Mouse (Mus musculus) midbrain, embryonic 16.5 days (tissue): ENCODE measurements at regions not wholly inside any gene's neighbourhood (a gene's known extent, or its start where the extent isn't known, plus 50 kb on each side); places are given as distances from the start of the nearest gene placed in this dataset.

Source experiments
- ATAC-seq: fragments of 200-750 bp; cut with Nextera tagmentation; 2 replicates; pipeline ENCODE4 v1.8.0; 2017; ENCODE audit warnings: moderate TSS enrichment
- H3K27ac ChIP-seq: fragments of 300-500 bp; sonication (generic); 2 replicates; pipeline ENCODE4 v1.5.1; 2014; ENCODE audit warnings: mild to moderate bottlenecking, low read length, mixed read lengths
- H3K27me3 ChIP-seq: fragments of 300-500 bp; sonication (generic); 2 replicates; pipeline ENCODE4 v1.6.1; 2014; ENCODE audit warnings: low read depth, low read length, mixed read lengths; ENCODE audit not compliant: control insufficient read depth, insufficient read depth
- H3K36me3 ChIP-seq: fragments of 300-500 bp; sonication (generic); 2 replicates; pipeline ENCODE4 v1.6.1; 2014; ENCODE audit warnings: mild to moderate bottlenecking, low read length, moderate library complexity, mixed read lengths; ENCODE audit not compliant: control insufficient read depth, insufficient read depth
- H3K4me1 ChIP-seq: fragments of 300-500 bp; sonication (generic); 2 replicates; pipeline ENCODE4 v1.6.1; 2014; ENCODE audit warnings: mild to moderate bottlenecking, low read length, mixed read lengths; ENCODE audit not compliant: control insufficient read depth, insufficient read depth
- H3K4me2 ChIP-seq: fragments of 300-500 bp; sonication (generic); 2 replicates; pipeline ENCODE4 v1.6.1; 2014; ENCODE audit warnings: mild to moderate bottlenecking, low read length, mixed read lengths
- H3K4me3 ChIP-seq: fragments of 300-500 bp; sonication (generic); 2 replicates; pipeline ENCODE4 v1.5.1; 2014; ENCODE audit warnings: low read depth, mild to moderate bottlenecking, low read length, moderate library complexity, mixed read lengths
- H3K9ac ChIP-seq: fragments of 300-500 bp; sonication (generic); 2 replicates; pipeline ENCODE4 v1.6.1; 2014; ENCODE audit warnings: low read depth, low read length, mixed read lengths
- H3K9me3 ChIP-seq: fragments of 300-500 bp; sonication (generic); replicated peaks from 2 replicates; pipeline ENCODE4 v1.6.1; 2014; ENCODE audit warnings: mild to moderate bottlenecking, low read length, mixed read lengths; ENCODE audit not compliant: control insufficient read depth, poor library complexity, severe bottlenecking
- WGBS: fragments of 180-500 bp; shearing (Covaris S2); extraction: QIAGEN DNeasy Blood & Tissue Kit; methylation state at CpG from one replicate; pipeline ENCODE4 v1.1.7; 2014; 5-methylcytosine and 5-hydroxymethylcytosine counted together

DNA sequence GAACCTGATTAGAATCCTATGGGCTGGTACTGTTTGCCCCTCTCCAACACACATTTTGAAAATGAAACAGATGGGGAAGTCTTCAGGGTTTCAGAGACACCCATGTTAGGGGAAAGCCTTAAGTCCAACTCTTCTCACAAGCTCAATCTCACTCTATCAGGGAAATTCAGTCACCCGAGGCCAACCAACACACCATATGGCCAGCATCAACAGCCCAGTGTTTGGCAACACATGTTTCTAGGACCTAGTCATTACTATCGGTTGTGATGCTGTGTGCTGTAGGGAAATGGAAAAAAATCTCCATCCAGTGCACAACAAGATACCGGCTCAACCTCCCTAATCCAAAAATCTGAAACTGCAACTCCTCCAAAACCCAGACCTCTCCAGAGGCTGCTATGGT lies 124.6 kb upstream of the Ly86 start:
- ATAC-seq: no peak
- 81% methylated on average over 3 of the region's 3 CpGs for WGBS
- H3K4me1 ChIP-seq: no peaks in the 10 kb centered on the region
- H3K27me3 ChIP-seq: no peaks in the 10 kb centered on the region
- no peak overlapping the region for H3K9ac ChIP-seq
- H3K9me3 ChIP-seq: no peaks in the 10 kb centered on the region
- H3K4me2 ChIP-seq: no peak overlapping the region
- no peaks in the 10 kb centered on the region for H3K36me3 ChIP-seq
- H3K27ac ChIP-seq: no peak overlapping the region
- no peak overlapping the region for H3K4me3 ChIP-seq

DNA sequence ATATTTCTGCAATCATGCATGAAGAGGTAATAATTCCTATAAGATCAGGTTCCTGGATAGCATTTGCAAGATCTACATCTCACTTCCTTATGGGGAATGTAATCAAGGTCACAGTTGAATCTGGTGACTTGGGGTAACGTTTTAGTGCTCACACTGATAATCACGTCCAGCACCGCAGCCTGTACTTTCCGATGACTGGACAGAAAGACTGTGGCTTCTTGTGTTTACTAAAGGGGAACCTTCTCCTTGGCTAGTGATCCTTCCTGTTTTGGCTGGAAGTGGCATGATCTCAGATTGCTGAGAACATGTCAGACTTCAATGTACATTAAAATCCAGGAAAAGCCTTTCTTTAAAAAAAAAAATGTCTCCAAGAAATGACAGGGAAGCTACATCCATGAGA lies 126.4 kb upstream of the Ly86 start:
- Histone ChIP-seq H3K4me1 (no peaks in the 10 kb centered on the region), H3K9ac (no peak overlapping the region), H3K9me3 (no peaks in the 10 kb centered on the region), H3K27me3 (no peaks in the 10 kb centered on the region), H3K4me2 (no peak overlapping the region), H3K4me3 (no peak overlapping the region), H3K27ac (no peak overlapping the region), H3K36me3 (no peaks in the 10 kb centered on the region)
- no peak for ATAC-seq
- WGBS: 88% methylated on average over 4 of the region's 4 CpGs

DNA sequence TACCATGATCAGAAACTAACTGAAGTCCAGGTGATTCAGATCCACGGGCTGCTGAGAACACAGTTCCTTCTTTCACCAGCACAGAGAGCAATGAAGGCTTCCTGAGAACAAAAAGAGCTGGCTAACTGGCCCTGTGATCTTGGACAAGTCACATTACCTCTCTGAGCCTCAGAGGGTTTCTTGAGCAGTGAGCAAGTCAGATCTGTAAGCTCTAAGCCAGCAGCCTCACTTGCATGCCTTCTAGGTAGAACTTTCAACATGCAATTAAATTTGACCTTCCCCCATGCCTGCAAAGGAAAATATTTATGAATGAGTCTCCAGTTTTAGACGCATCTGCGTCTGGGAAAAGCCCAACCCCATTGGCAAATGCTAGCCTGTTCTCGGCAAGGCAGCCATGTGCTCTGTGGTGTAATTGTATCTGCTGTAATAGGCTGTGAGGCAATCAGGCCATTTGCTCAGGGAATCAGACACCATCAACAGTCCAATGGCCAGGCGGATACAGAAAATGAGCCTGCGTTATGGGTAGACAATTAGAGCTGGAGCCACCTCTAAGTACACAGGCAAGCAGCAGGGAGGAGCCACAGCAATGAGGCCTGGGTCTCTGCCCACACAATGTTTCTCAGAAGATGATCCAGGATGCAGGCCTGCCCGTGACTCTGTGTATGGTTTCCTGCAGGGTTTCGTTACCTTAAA lies 130.3 kb upstream of the Ly86 start:
- ATAC-seq: no peak; the same call in 1 of the 2 replicates
- Histone ChIP-seq H3K9ac (no peak overlapping the region), H3K4me1 (no peaks in the 10 kb centered on the region), H3K27me3 (no peaks in the 10 kb centered on the region), H3K9me3 (no peaks in the 10 kb centered on the region), H3K27ac (0 out of 2 replicates have a peak overlapping the region, but pooled peaks have one; percentile 33), H3K36me3 (no peaks in the 10 kb centered on the region), H3K4me2 (no peak overlapping the region), H3K4me3 (no peak overlapping the region)
- WGBS: 54% methylated on average over 8 of the region's 8 CpGs

DNA sequence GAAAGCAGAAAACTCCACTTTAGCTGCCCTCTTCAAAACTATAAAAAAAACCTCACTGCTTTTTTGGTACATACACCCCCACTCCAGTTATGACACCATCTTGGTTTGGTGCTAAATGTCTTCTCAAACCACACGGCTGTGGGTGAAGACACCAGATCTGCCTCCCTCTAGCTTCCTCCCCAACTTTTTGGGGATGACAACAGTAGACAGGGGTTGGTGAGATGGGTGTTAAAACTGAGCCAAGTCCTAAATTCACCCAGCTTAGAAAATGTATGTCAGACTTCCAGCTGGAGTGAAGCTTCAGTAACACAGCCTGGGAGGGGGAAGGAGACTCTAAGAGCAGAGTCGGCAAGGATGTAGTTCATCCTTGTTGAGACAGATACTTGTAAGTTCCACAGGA lies 147.1 kb upstream of the F13a1 start:
- Histone ChIP-seq H3K36me3 (no peaks in the 10 kb centered on the region), H3K4me1 (no peaks in the 10 kb centered on the region), H3K27ac (no peak overlapping the region), H3K9me3 (no peaks in the 10 kb centered on the region), H3K4me2 (no peak overlapping the region), H3K27me3 (no peaks in the 10 kb centered on the region), H3K9ac (no peak overlapping the region), H3K4me3 (no peak overlapping the region)
- ATAC-seq: no peak
- 87% methylated on average over 2 of the region's 2 CpGs for WGBS

DNA sequence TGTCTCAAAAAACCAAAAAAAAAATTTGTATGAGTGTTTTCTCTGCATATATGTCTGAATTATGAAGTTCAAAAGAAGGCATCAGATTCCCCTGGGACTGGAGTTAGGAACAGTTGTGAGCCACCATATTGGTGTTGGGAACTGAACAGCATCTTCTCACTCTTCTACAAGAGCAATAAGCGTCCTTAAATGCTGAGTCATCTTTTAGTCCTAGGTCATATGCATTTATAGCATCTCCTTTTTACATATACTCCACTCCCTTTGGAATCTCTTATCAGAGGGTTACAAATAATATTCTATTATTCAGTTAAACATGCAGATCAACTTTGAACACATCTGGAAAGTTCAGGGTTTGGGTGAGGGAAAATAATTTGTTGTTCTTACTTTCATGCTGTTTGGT lies 145.8 kb upstream of the F13a1 start:
- Histone ChIP-seq H3K9ac (no peak overlapping the region), H3K36me3 (no peaks in the 10 kb centered on the region), H3K9me3 (no peaks in the 10 kb centered on the region), H3K27me3 (no peaks in the 10 kb centered on the region), H3K27ac (no peak overlapping the region), H3K4me3 (no peak overlapping the region), H3K4me2 (no peak overlapping the region), H3K4me1 (no peaks in the 10 kb centered on the region)
- WGBS: 84% methylated on average over 1 of the region's 1 CpGs
- no peak for ATAC-seq

DNA sequence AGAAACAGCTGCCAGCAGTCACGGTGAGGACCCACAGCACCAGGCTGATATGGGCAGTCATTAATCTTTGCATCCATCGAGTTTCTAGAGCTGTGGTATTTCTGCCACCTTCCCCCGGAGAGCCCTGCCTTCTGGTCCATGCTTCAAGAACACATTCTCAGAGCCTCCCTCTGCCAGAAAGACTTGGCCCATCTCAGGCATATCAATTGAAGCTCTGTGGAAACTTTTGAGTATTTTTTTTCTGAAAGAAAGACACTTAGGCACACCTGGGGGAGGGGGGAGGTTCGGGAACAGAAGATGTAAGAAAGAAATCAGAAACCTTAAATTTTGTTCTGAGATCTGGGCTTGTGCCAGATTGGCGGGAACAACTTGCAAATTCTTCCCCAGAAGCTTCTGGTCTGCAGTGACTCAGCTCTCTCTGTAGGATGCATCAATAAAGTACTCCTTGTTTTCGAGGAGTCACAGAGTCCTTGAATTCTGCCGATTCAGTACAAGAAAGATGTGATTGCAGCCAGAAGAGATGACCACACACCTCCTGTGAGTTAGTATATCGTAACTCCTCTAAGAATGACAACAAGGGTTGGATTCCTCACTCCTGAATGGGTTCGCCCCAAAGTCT lies 131.2 kb upstream of the F13a1 start:
- 84% methylated on average over 9 of the region's 9 CpGs for whole genome bisulfite sequencing

DNA sequence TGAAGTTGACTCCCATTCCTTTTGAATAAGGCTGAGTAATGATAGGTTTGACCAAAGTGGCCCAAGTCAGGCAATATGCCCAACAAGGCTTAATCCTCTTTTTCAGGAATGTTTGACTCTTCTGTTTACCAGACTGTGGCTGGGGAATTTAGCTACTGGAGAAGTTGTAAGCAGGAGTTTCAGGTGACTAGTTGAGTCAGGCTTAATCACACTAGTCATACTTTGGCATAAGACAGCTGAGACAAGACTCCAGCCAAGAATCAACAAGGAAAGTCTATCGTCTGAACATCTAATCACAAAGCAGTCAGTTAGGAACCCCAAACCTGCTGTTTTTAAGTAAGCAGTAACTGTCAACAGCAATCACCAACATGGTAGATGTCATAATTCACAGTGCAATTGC lies 126.5 kb upstream of the F13a1 start:
- H3K27me3 ChIP-seq: no peaks in the 10 kb centered on the region
- H3K4me1 ChIP-seq: no peaks in the 10 kb centered on the region
- H3K9me3 ChIP-seq: no peaks in the 10 kb centered on the region
- no peak overlapping the region for H3K4me3 ChIP-seq
- H3K36me3 ChIP-seq: no peaks in the 10 kb centered on the region
- no peak overlapping the region for H3K27ac ChIP-seq
- no peak for ATAC-seq
- no peak overlapping the region for H3K9ac ChIP-seq
- WGBS: 95% methylated on average over 1 of the region's 1 CpGs
- H3K4me2 ChIP-seq: no peak overlapping the region

More for the DNA sequence above, 131.2 kb upstream of the F13a1 start:
- Histone ChIP-seq H3K36me3 (no peaks in the 10 kb centered on the region), H3K9ac (no peak overlapping the region), H3K27ac (no peak overlapping the region), H3K9me3 (no peaks in the 10 kb centered on the region), H3K27me3 (no peaks in the 10 kb centered on the region), H3K4me2 (no peak overlapping the region), H3K4me3 (no peak overlapping the region), H3K4me1 (no peaks in the 10 kb centered on the region)
- ATAC-seq: no peak

DNA sequence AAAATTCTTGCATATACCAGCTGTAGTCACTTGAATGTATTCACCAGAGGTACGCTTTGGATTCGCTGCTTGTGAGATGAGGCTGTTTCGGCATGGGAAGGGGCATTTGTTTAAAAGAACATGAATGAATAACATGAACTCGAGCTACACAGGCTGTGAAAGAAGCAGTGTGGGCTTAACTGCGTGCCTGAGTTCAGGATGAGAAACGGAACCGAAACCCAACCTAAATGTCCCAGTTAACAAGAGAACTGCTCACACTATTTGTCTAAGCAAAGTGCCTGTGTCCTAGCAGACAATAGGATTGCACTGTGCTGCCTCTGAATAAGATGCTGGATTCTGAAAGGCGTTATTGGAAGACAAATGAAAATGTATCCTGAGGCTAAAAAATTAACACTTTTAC lies 126.0 kb upstream of the F13a1 start:
- no peaks in the 10 kb centered on the region for H3K27me3 ChIP-seq
- H3K4me1 ChIP-seq: no peaks in the 10 kb centered on the region
- ATAC-seq: no peak
- no peak overlapping the region for H3K9ac ChIP-seq
- 86% methylated on average over 8 of the region's 8 CpGs for WGBS
- H3K4me2 ChIP-seq: no peak overlapping the region
- no peak overlapping the region for H3K27ac ChIP-seq
- H3K4me3 ChIP-seq: no peak overlapping the region
- H3K36me3 ChIP-seq: no peaks in the 10 kb centered on the region
- no peaks in the 10 kb centered on the region for H3K9me3 ChIP-seq

DNA sequence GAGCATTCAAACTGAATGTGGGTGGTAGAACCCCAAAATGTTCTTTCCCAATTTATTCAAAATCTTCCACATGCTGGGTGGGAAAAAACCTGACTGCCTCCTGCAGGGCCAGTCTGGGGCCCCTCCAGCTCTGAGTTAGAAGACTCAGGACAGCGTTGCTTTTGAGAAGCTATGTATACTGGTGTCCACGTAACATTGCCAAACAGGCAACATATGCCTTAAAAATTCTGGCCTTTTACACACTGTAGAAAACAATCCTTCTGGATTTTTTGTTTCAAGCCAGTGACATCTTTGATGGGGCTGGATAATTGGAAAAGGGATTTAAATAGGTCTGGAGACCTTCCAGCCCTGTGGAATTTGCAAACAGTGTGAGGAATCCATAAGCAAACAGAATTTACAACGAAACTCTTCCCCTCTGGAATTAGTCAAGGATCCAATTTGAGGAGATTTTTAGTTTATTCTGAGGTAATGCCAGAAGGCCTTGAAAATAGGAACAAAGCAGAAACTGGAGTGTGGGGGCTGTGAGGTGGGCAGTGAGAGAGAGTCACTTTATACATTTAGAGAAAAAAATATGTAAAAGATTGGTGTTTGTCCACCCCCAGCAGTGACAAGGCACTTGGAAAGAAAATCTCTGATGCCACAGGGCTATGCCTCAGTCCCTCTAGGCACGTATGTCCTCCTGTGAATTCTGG lies 108.9 kb upstream of the F13a1 start:
- no peak for ATAC-seq
- H3K4me2 ChIP-seq: no peak overlapping the region
- 64% methylated on average over 4 of the region's 4 CpGs for WGBS

More for the DNA sequence above, 108.9 kb upstream of the F13a1 start:
- Histone ChIP-seq H3K4me3 (no peak overlapping the region), H3K9ac (no peak overlapping the region), H3K27me3 (no peaks in the 10 kb centered on the region), H3K4me1 (no peaks in the 10 kb centered on the region), H3K36me3 (no peaks in the 10 kb centered on the region), H3K27ac (no peak overlapping the region), H3K9me3 (no peaks in the 10 kb centered on the region)
